Mouse (Mus musculus) sigmoid colon, adult 10 weeks (tissue): ENCODE results near the gene Akap10. TPM values are rescaled to one million over a fixed set of nuclear protein-coding genes. Genes with fewer than 3 reads are reported as not detected.

Experiments
- polyA plus RNA-seq: library from polyadenylated mRNA; stranded (reverse); fragments of 350-450 nt; fragmentation: Illumina TruSeq; extraction: RNeasy Lipid Tissue Mini Kit (QIAGEN cat#74804); gene quantifications from one replicate; pipeline ENCODE4 v1.2.3, GENCODE M21; 2014; ENCODE audit warnings: low read depth, low replicate concordance

The Akap10 gene
- 41.2 TPM for polyA plus RNA-seq

DNA sequence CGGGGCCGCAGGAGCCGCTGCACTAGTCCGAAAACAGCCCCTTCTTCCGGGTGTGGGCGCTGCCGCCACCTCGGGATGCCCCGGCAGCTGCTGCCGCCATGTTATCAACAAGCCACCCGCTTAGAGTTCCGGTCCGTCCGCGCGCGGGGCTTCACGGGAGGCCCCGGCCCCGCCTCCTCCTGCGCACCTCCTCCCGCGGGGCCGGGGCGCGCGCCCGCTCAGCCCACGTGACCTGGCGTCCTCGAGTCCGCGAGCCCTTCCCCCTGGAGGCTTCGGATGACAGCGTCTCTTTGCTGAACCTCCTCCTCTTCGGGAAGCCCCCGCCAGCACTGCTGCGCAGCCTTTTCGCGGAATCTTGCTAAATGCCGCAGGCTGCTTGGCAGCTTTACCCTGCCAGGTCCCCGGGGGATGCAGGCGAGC is at the start of gene Akap10:
Akap10 (minus strand) TSS at position 155 of the 420 bp plus-strand sequence.

DNA sequence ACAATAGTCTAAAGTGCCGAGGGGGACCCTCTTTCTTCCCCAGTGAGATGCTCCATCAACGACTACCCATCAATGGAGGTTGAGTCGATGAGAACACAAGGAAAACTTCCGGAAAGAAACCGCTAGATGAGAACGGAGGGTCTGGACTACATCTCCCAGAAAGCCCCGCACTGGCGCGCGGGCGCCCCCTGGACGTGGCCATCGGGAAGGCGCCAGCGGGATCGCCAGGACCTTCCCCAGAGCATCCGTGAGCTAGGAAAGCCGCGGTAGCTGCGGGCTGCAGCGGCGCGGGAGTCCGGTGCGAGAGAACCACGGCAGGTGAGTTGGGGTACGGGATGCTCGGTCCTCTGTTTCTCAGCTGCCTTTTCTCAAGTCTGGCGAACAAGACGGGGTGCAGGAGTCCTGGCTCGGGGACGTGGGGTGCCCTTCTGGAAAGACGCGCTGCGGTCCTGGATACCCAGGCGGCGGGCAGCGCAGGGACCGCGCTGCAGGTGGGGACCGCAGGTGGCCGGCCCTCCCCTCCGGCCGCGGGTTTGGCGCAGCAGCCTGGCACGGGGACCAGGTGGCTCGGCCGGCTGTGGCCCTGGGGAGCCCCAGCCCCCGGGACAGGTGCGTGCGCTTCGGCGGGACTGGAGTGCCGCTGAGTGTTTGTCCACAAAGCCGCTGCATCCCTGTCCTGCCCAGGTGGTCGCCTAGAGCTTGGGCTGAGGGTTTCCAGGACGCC is 26.7 kb upstream of the Akap10 start, which contains the start of gene Specc1:
Specc1 (plus strand) TSS at position 192 of the 724 bp plus-strand sequence.

DNA sequence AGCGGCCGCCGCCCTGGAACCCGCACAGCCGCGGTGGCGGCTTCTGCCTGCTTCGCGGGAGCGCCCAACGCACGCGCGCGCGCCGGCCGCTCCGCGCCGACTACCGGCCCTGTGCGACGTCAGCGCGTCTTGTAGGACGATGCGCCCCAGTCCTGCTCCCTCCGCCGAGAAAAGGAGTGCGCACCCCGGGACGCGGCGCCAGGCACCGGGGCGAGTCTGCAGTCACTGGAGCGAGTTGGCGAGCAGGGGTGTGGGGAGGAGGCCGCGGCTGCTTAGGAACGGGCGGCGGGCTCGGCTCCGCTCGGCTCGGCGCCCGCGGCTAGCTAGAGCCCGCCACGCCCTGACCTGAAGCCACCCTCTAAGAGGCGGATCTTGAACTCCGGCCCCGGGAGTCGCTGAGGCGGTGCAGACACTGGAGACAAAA is 75.1 kb downstream of the Akap10 start, which contains the start of gene Ulk2:
Ulk2 (minus strand) TSS at position 86 of the 424 bp plus-strand sequence.

Other genes starting within 250 kb of the Akap10 start
- 1.1 TPM for gene Fam83g, start 246.2 kb downstream of the Akap10 start, polyA plus RNA-seq
- not detected for gene Slc5a10, start 209.4 kb downstream of the Akap10 start, polyA plus RNA-seq
- 55.6 TPM for gene Prpsap2, start 168.2 kb downstream of the Akap10 start, polyA plus RNA-seq
- gene Ulk2, start 75.2 kb downstream of the Akap10 start, polyA plus RNA-seq = 30.4 TPM
- gene Specc1, start 26.5 kb upstream of the Akap10 start, polyA plus RNA-seq = 23.3 TPM